Mouse (Mus musculus) stomach, embryonic 16.5 days (tissue): ENCODE results near the gene Cbln3. TPM values are rescaled to one million over a fixed set of nuclear protein-coding genes. Genes with fewer than 3 reads are reported as not detected.

Source experiments
- ATAC-seq: fragments of 200-750 bp; cut with Nextera tagmentation; 2 replicates; pipeline ENCODE4 v1.8.0; 2017; ENCODE audit warnings: moderate number of reproducible peaks, moderate TSS enrichment; ENCODE audit not compliant: insufficient read depth, low FRiP score
- H3K27ac ChIP-seq: fragments of 300-500 bp; sonication (generic); 2 replicates; pipeline ENCODE4 v1.5.1; 2014; ENCODE audit warnings: low read length
- H3K27me3 ChIP-seq: fragments of 300-500 bp; sonication (generic); 2 replicates; pipeline ENCODE4 v1.6.1; 2014; ENCODE audit warnings: low read length, control low read depth, mixed read lengths; ENCODE audit not compliant: control insufficient read depth, insufficient read depth
- H3K36me3 ChIP-seq: fragments of 300-500 bp; sonication (generic); 2 replicates; pipeline ENCODE4 v1.6.1; 2014; ENCODE audit warnings: low read length; ENCODE audit not compliant: control insufficient read depth, insufficient read depth
- H3K4me1 ChIP-seq: fragments of 300-500 bp; sonication (generic); 2 replicates; pipeline ENCODE4 v1.6.1; 2014; ENCODE audit warnings: low read length, control low read depth, mixed read lengths; ENCODE audit not compliant: control insufficient read depth, insufficient read depth
- H3K4me2 ChIP-seq: fragments of 300-500 bp; sonication (generic); 2 replicates; pipeline ENCODE4 v1.6.1; 2014; ENCODE audit warnings: low read depth, low read length, mixed read lengths
- H3K4me3 ChIP-seq: fragments of 300-500 bp; sonication (generic); replicated peaks from 2 replicates; pipeline ENCODE4 v1.5.1; 2014; ENCODE audit warnings: mild to moderate bottlenecking, low read length
- H3K9ac ChIP-seq: fragments of 300-500 bp; sonication (generic); 2 replicates; pipeline ENCODE4 v1.6.1; 2014; ENCODE audit warnings: low read length
- H3K9me3 ChIP-seq: fragments of 300-500 bp; sonication (generic); replicated peaks from 2 replicates; pipeline ENCODE4 v1.6.1; 2016; ENCODE audit warnings: low read length, control low read depth; ENCODE audit not compliant: control insufficient read depth
- WGBS: fragments of 180-500 bp; shearing (Covaris S2); extraction: QIAGEN DNeasy Blood & Tissue Kit; methylation state at CpG from one replicate; pipeline ENCODE4 v1.1.7; 2014; 5-methylcytosine and 5-hydroxymethylcytosine counted together
- polyA plus RNA-seq: library from polyadenylated mRNA; unstranded; fragments of >200 nt; fragmentation: Nextera tagmentation; extraction: Ambion mirVana; gene quantifications from 2 replicates; pipeline ENCODE4 v1.2.1, GENCODE M21; 2015

Gene Cbln3
- polyA plus RNA-seq, 1 experiment from 2014 or later: 0.45 TPM

- peak; percentile 14; the same call in 1 of the 2 replicates for ATAC-seq
- H3K27me3 ChIP-seq: no peaks in the 10 kb centered on the region
- 0 out of 2 replicates have a peak, but pooled peaks cover 4% of the 10 kb centered on the region for H3K36me3 ChIP-seq
- 6% methylated on average over 12 of the region's 12 CpGs for WGBS
- H3K4me3 ChIP-seq: peak overlapping the region; percentile 54
- no peaks in the 10 kb centered on the region for H3K9me3 ChIP-seq
- peaks cover 11% of the 10 kb centered on the region for H3K4me1 ChIP-seq
- peak overlapping the region; percentile 68; the same call in 1 of the 2 replicates for H3K27ac ChIP-seq
- peak overlapping the region; percentile 77 for H3K4me2 ChIP-seq
- peak overlapping the region; percentile 79 for H3K9ac ChIP-seq
These were observed 16.2 kb upstream of the Cbln3 start for GRCm38 (mm10) chr14:55900414-55900755.

DNA sequence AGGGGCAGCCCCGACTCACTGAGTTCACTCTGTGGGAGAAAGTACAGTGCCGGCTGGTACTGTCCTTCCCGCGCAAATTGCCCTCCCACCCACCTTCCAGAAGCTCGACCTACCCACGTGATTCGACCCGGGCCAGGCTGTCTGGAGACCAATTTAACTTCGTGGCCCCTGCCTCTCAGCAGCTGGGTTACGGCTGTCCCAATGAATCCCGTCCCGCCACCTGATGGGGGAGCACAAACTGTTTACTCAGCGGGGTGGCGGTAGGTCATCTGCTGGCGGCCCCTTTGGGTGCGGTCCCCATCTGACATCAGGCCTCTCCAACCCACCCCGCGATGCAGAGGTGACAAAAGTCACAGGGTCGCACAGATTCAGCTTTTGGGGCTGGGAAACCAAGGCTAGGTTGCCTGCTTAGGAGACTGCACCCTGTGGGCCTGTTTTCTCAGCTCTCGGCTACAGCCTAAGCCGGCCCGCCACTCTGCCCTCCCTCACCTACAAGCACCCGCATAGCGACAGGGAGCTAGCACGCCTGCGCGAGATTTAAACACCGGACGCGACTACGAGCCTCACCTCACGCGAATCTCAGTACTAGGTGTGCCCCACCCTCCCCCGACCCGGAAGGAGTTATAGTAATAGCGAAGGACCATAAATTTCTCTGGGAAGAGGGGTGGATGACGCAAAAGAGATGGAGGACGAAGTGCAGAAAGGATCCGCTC is 15.7 kb upstream of the Cbln3 start, which contains the start of gene Sdr39u1:
Gene Sdr39u1 (minus strand): TSS at position 593 of the 713 bp plus-strand sequence.
- peak within 1 kb of the TSS; percentile 77 for H3K4me2 ChIP-seq
- ATAC-seq: peak; percentile 93
- peak within 1 kb of the TSS; percentile 79 for H3K9ac ChIP-seq
- 0 out of 2 replicates have a peak, but pooled peaks cover 6% of the 10 kb centered on the region for H3K36me3 ChIP-seq
- peaks cover 11% of the 10 kb centered on the region for H3K4me1 ChIP-seq
- 2% methylated on average over 39 of the region's 39 CpGs for WGBS
- peak within 1 kb of the TSS; percentile 54 for H3K4me3 ChIP-seq
- no peaks in the 10 kb centered on the region for H3K27me3 ChIP-seq
- H3K27ac ChIP-seq: peak within 1 kb of the TSS; percentile 68
- H3K9me3 ChIP-seq: no peaks in the 10 kb centered on the region

GRCm38 (mm10) chr14:55898947-55899346 is 14.8 kb upstream of the Cbln3 start:
- WGBS: 84% methylated on average over 7 of the region's 7 CpGs
- Histone ChIP-seq H3K9ac (no peak overlapping the region; the same call in 1 of the 2 replicates), H3K4me1 (peaks cover 11% of the 10 kb centered on the region), H3K4me2 (peak overlapping the region; percentile 77; the same call in 1 of the 2 replicates), H3K27me3 (no peaks in the 10 kb centered on the region), H3K4me3 (peak overlapping the region; percentile 54; the same call in 1 of the 2 replicates), H3K9me3 (no peaks in the 10 kb centered on the region), H3K36me3 (peaks cover 11% of the 10 kb centered on the region; the same call in 1 of the 2 replicates), H3K27ac (peak overlapping the region; percentile 68; the same call in 1 of the 2 replicates)
- ATAC-seq: no peak

GRCm38 (mm10) chr14:55897671-55898070 is 13.5 kb upstream of the Cbln3 start:
- no peak for ATAC-seq
- H3K4me2 ChIP-seq: no peak overlapping the region
- no peaks in the 10 kb centered on the region for H3K9me3 ChIP-seq
- no peak overlapping the region for H3K9ac ChIP-seq
- no peak overlapping the region for H3K27ac ChIP-seq
- H3K36me3 ChIP-seq: peaks cover 11% of the 10 kb centered on the region
- 89% methylated on average over 12 of the region's 12 CpGs for WGBS
- no peak overlapping the region for H3K4me3 ChIP-seq
- H3K27me3 ChIP-seq: no peaks in the 10 kb centered on the region
- H3K4me1 ChIP-seq: peaks cover 11% of the 10 kb centered on the region

DNA sequence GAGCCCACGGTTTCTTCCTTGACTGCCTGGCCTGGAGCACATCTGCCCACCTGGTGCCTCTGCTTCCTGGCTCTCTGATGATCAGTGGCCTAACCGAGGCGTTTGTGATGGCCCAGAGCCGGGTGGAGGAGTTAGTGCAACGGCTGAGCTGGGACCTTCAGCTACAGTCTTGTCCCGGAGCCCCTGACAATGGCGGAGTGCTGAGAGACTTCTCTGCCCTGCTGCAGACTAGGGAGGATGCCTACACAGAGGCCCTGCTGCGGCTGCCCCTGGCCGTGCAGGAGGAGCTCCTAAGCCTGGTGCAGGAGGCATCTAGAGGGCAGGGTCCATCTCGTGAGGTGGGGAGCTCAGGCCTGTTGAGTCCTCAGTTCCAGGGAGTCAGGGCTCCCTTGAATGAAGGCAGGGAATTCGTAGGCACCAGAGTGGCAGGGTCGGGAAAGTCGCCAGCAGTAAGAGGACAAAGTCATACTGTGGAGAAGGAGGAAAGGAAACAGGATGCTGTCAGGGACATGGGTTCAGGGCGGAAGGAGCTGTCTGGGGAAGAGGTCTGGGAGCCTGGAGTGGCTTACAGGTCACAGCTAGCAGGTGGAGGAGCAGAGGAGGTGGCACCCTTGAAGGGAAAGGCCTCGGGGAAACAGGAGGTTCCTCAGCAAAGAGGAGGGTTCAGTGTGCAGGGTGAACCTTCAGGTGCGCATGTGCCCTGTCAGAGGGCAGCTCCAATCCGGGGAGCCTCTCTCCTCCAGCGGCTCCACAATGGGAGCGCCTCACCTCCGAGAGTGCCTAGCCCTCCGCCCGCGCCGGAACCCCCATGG is 2.6 kb upstream of the Cbln3 start:
- H3K9ac ChIP-seq: peak overlapping the region; percentile 92; the same call in 1 of the 2 replicates
- no peak for ATAC-seq
- no peaks in the 10 kb centered on the region for H3K9me3 ChIP-seq
- peak overlapping the region; percentile 75 for H3K4me3 ChIP-seq
- 76% methylated on average over 24 of the region's 24 CpGs for WGBS
- peak overlapping the region; percentile 97; the same call in 1 of the 2 replicates for H3K27ac ChIP-seq
- no peaks in the 10 kb centered on the region for H3K27me3 ChIP-seq
- H3K4me1 ChIP-seq: peaks cover 22% of the 10 kb centered on the region
- peak overlapping the region; percentile 84 for H3K4me2 ChIP-seq
- peaks cover 17% of the 10 kb centered on the region for H3K36me3 ChIP-seq

DNA sequence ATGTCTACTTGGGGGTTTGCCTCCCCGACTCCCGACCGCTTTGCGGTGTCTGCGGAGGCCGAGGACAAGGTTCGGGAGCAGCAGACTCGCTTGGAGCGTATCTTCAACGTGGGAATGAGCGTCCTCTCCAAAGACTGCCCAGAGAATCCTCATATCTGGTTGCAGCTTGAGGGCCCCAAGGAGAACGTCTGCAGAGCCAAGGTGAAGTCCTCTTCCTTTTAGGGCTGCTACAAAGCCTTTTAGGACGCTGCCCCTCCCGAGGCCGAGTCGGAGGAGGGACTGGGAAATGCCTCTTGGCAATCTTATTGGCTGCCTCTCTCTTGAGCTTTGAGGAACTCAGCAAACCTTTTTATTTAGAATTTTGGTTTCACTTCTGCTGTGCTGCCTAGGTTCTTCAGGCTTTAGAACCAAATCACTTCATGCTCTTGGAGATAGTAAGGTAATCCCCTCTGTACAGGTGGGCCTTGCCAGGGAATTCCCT is 1.6 kb upstream of the Cbln3 start:
- ATAC-seq: no peak
- 3% methylated on average over 16 of the region's 16 CpGs for WGBS
- H3K4me1 ChIP-seq: peaks cover 22% of the 10 kb centered on the region

GRCm38 (mm10) chr14:55885114-55885790 is 1.1 kb upstream of the Cbln3 start:
- Histone ChIP-seq H3K27me3 (no peaks in the 10 kb centered on the region), H3K4me3 (peak overlapping the region; percentile 75), H3K4me1 (peaks cover 22% of the 10 kb centered on the region), H3K36me3 (peaks cover 17% of the 10 kb centered on the region), H3K9ac (peak overlapping the region; percentile 92), H3K9me3 (no peaks in the 10 kb centered on the region), H3K27ac (peak overlapping the region; percentile 97), H3K4me2 (peak overlapping the region; percentile 84)
- ATAC-seq: peak; percentile 69
- WGBS: under 1% methylated on average over 20 of the region's 30 CpGs

More for the DNA sequence above, 1.6 kb upstream of the Cbln3 start:
- Histone ChIP-seq H3K4me3 (peak overlapping the region; percentile 75), H3K36me3 (peaks cover 17% of the 10 kb centered on the region), H3K9ac (peak overlapping the region; percentile 92), H3K9me3 (no peaks in the 10 kb centered on the region), H3K27me3 (no peaks in the 10 kb centered on the region), H3K4me2 (peak overlapping the region; percentile 84), H3K27ac (peak overlapping the region; percentile 97)

DNA sequence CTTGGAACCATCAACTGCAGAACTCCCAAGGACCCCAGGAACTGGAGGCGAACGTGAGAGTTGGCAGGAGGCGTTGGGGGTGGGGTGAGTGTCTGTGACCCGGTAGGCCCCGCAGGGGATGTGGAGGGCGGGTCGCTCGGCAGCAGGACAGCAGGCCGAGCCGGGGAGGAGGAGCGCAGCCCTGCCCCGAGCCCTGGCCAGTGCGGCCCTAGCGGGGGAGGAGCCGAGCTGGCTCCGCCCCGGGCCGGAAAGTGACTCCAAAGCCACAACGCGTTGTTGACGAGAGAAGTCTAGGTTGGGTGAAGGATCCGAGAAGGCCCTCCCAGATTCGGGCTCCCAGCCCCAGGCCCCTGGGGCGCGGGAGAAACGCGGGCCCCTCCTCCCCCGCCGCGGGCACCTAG is 521 bp upstream of the Cbln3 start, which contains the start of gene Khnyn:
Gene Khnyn (plus strand): TSS at position 235 of the 401 bp plus-strand sequence.
- WGBS: under 1% methylated on average over 30 of the region's 30 CpGs
- peak; percentile 94 for ATAC-seq
- no peaks in the 10 kb centered on the region for H3K9me3 ChIP-seq

More for the DNA sequence above, 521 bp upstream of the Cbln3 start, which contains the start of gene Khnyn:
- H3K4me1 ChIP-seq: peaks cover 22% of the 10 kb centered on the region
- peak within 1 kb of the TSS; percentile 75 for H3K4me3 ChIP-seq
- peak within 1 kb of the TSS; percentile 84 for H3K4me2 ChIP-seq
- peak within 1 kb of the TSS; percentile 92 for H3K9ac ChIP-seq
- no peaks in the 10 kb centered on the region for H3K27me3 ChIP-seq
- H3K36me3 ChIP-seq: peaks cover 14% of the 10 kb centered on the region
- H3K27ac ChIP-seq: peak within 1 kb of the TSS; percentile 97
